Mouse (Mus musculus): ENCODE results near the gene Cyp2d11.

DNA sequence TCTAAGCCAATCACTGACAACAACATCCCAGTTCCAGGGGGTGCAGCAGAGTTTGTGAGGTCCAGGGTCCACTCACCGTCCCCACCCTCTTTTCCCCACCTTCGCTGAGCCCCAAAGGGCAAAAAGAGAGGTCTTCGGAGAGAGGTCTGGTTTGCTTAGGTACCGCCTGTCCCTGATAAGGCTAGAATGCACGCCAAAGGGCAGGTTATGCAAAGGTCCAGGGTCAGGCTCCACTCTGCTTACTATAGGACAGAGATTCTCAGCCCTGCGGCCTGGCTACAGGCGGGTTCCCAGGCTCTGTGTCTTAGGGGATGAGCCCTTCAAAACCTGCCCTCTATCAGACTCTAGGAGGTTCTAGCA, 14.3 kb downstream of the Cyp2d11 start:
- no peak for TF ChIP-seq POLR2A (IDR thresholded peaks at IDR 0.05; ENCODE audit: control insufficient read depth, extremely low read depth, insufficient read depth, low read length, poor library complexity)
- no peak for TF ChIP-seq CTCF (IDR thresholded peaks at IDR 0.05; ENCODE audit: borderline replicate concordance, control insufficient read depth, extremely low read depth, insufficient read depth, low read length, poor library complexity)

Data from thymus, adult 2 months (tissue).